Mouse (Mus musculus) ES-E14 (cell line): ENCODE results near the gene Add2. TPM values are rescaled to one million over a fixed set of nuclear protein-coding genes. Genes with fewer than 3 reads are reported as not detected.

Source experiments
- DNase-seq: peaks from one replicate; pipeline ENCODE4 v3.0.0-alpha.2; 2013; ENCODE audit warnings: low read depth, low spot score
- H3K27ac ChIP-seq: 2 replicates; pipeline ENCODE4 v1.5.1; 2012; ENCODE audit warnings: low read depth, mild to moderate bottlenecking, low read length, moderate library complexity, mixed read lengths; ENCODE audit not compliant: poor library complexity, insufficient read depth, severe bottlenecking
- H3K36me3 ChIP-seq: 2 replicates; pipeline ENCODE4 v1.6.1; 2012; ENCODE audit warnings: mild to moderate bottlenecking, low read length, moderate library complexity, mixed read lengths; ENCODE audit not compliant: control insufficient read depth, poor library complexity, insufficient read depth, severe bottlenecking
- H3K4me1 ChIP-seq, 2 experiments: fragments of 150-350 bp in 1 of 2; sonication (generic) in 1 of 2; 2 replicates each; pipeline ENCODE4 v1.6.1; 2012; ENCODE audit warnings: low read length in 2 of 2, mild to moderate bottlenecking in 1 of 2, mixed read lengths in 1 of 2; ENCODE audit not compliant: control insufficient read depth in 2 of 2, insufficient read depth in 2 of 2, poor library complexity in 1 of 2
- H3K4me3 ChIP-seq, 2 experiments: fragments of 150-350 bp in 1 of 2; sonication (generic) in 1 of 2; 2 replicates each; pipeline ENCODE4 v1.5.1; 2012; ENCODE audit warnings: low read length in 2 of 2, low read depth in 1 of 2, mild to moderate bottlenecking in 1 of 2, mixed read lengths in 1 of 2; ENCODE audit not compliant: insufficient read depth in 1 of 2, poor library complexity in 1 of 2, severe bottlenecking in 1 of 2
- H3K9ac ChIP-seq: 2 replicates; pipeline ENCODE4 v1.6.1; 2012; ENCODE audit warnings: low read depth, mild to moderate bottlenecking, low read length, mixed read lengths; ENCODE audit not compliant: poor library complexity, insufficient read depth, severe bottlenecking
- H3K9me3 ChIP-seq: fragments of 150-350 bp; sonication (generic); 2 replicates; pipeline ENCODE4 v1.6.1; 2012; ENCODE audit warnings: low read depth, mild to moderate bottlenecking, low read length; ENCODE audit not compliant: control insufficient read depth, insufficient read depth
- CHD2 ChIP-seq: IDR thresholded peaks from 2 replicates; pipeline ENCODE4 v1.6.1; 2014; ENCODE audit warnings: mild to moderate bottlenecking, low read depth, low read length, inconsistent platforms
- HCFC1 ChIP-seq: IDR thresholded peaks from 2 replicates; pipeline ENCODE4 v1.6.1; 2012; ENCODE audit warnings: low read length, inconsistent platforms, borderline replicate concordance; ENCODE audit not compliant: insufficient read depth
- MAFK ChIP-seq: IDR thresholded peaks from 2 replicates; pipeline ENCODE4 v1.6.1; 2014; ENCODE audit warnings: mild to moderate bottlenecking, low read depth, low read length, inconsistent platforms; ENCODE audit not compliant: insufficient read depth
- ZC3H11A ChIP-seq: IDR thresholded peaks from 2 replicates; pipeline ENCODE4 v1.6.1; 2012; ENCODE audit warnings: low read depth, mild to moderate bottlenecking, inconsistent platforms, low read length, borderline replicate concordance
- ZNF384 ChIP-seq: IDR thresholded peaks from 2 replicates; pipeline ENCODE4 v1.6.1; 2012; ENCODE audit warnings: low read depth, low read length, inconsistent platforms
- in situ Hi-C, 2 experiments: fragments of 600-800 bp; cut with MboI; formaldehyde crosslinking; loops; one replicate each; pipeline ENCODE4 v1.15.1; 2025; ENCODE audit warnings: low sequenced_read_pairs in 2 of 2, inconsistent platforms in 1 of 2; ENCODE audit not compliant: unreplicated experiment in 2 of 2
- total RNA-seq: library from RNA; depleted of rRNA; stranded (reverse); fragments of 300-350 nt; gene quantifications from 2 replicates; pipeline ENCODE4 v1.2.3, GENCODE M21; 2012

Add2 gene
- total RNA-seq, 1 experiment = 2.5 TPM

DNA sequence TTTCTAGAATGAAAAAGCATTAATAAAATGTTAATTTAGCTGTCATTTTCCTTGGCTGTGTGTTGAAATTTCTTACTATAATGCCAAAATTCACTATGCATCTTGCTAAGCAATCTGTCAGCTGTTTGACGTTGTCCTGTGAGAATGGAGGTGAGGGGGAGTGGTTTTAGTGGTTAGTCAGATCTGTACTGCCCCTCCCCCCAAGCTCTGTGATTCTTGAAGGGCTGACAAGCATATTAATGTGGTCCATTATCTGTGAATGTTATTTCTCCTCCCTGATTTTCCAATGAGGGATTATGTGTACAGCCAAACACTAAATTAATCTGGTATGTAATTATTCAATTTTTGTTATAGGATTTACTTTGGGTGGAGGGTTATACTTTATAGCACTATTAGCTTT is 30.0 kb downstream of the Add2 start:
- no peaks in the 10 kb centered on the region for H3K4me1 ChIP-seq
- no peak for DNase-seq
- no peaks in the 10 kb centered on the region for H3K36me3 ChIP-seq
- no peak overlapping the region for H3K9ac ChIP-seq
- in situ Hi-C loops = no loop called here
- H3K4me3 ChIP-seq = no peak overlapping the region
- no peak overlapping the region for H3K27ac ChIP-seq
- H3K9me3 ChIP-seq = no peaks in the 10 kb centered on the region
- TF ChIP-seq MAFK = no peak
- no peak for TF ChIP-seq ZNF384
- TF ChIP-seq HCFC1 = no peak
- no peak for TF ChIP-seq CHD2
- no peak for TF ChIP-seq ZC3H11A

DNA sequence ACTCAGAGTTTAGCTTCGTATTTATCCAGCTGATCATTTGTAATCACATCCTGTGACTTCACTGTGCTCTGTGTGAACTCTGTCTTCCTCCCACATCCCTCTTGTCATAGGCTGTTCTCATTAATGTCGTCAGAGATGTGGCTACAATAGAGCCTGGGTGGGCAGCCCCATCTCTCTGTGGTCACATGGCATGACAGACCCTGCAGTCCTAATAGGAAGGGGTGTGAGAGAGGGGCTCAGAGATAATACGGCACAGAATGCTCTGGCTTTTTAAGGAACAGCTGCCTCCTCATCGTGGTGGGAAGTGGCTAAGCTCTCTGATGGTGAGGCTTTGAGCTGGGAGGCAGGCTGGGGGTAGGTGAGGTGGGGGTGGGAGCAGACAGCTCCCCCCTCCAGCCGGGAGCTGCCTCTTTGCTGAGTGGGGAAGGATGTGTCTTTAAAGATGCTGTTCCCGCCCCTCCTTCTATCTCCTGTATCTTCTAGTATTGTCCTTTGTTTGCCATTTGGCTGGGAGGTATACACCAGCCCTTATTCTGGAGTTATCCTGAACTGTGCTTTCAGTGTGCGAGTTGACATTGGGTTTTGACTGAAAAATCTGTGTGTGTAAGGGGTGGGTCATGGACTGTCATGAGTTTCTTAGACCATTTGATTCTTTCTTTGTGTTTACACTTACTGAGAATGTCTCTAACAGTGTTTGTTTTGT is 30.8 kb downstream of the Add2 start:
- no peaks in the 10 kb centered on the region for H3K36me3 ChIP-seq
- H3K9ac ChIP-seq = no peak overlapping the region
- no peak overlapping the region for H3K27ac ChIP-seq
- H3K4me3 ChIP-seq = no peak overlapping the region
- H3K9me3 ChIP-seq = no peaks in the 10 kb centered on the region
- TF ChIP-seq CHD2 (no peak), ZNF384 (no peak), HCFC1 (no peak), MAFK (no peak), ZC3H11A (no peak)
- no peaks in the 10 kb centered on the region for H3K4me1 ChIP-seq
- in situ Hi-C loops = no loop called here
- no peak for DNase-seq

DNA sequence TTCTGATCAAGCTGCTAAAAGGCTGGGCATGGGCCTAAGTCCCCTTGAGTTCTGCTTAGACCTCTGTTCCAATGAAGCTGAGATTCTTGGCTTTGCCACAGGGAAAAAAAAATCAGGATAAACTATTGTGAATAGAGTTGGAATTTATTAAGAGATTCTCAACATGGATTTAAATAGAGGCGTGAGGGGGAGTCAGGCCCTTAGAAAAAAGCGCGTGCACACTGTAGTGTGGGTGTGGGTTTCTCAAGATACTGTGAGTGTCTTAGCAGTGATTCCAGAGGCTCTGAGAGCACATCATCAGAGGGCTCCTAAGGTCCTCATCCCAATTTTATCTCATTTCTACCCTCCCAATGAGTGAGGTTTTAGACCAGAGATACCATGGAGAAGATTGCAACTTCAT is 31.7 kb downstream of the Add2 start:
- Histone ChIP-seq H3K9me3 (no peaks in the 10 kb centered on the region), H3K4me1 (peaks cover 0 to 2% of the 10 kb centered on the region in 2 experiments; a peak in 1 of 4 replicates), H3K27ac (no peak overlapping the region), H3K4me3 (no peak overlapping the region), H3K36me3 (no peaks in the 10 kb centered on the region), H3K9ac (no peak overlapping the region)
- TF ChIP-seq CHD2 = no peak
- no peak for TF ChIP-seq HCFC1
- TF ChIP-seq MAFK = no peak
- no peak for TF ChIP-seq ZNF384
- no peak for TF ChIP-seq ZC3H11A
- no peak for DNase-seq
- in situ Hi-C loops = no loop called here

DNA sequence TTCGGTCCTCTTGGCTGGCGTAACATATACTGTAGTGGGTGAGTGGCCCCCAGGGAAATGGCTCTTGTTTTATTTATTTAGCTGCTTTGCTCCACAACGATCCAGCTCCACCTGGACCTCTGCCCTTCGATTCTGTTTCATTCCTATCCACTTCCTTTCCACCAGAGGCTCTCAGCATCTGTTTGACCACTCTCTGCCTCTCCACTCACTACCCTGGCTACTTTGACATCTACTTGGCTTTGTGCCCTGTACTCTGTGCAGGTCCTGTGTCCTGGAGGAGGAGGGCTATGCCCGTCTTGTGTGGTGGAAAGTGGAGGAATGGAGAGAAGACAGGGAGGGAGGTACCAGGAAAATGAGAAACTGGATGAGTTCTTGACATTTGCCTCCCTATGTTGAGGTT is 33.7 kb downstream of the Add2 start:
- Histone ChIP-seq H3K4me1 (peaks cover 0 to 2% of the 10 kb centered on the region in 2 experiments; a peak in 1 of 4 replicates), H3K27ac (no peak overlapping the region), H3K4me3 (no peak overlapping the region), H3K36me3 (no peaks in the 10 kb centered on the region), H3K9ac (no peak overlapping the region), H3K9me3 (no peaks in the 10 kb centered on the region)
- no peak for DNase-seq
- no peak for TF ChIP-seq MAFK
- in situ Hi-C loops = no loop called here

DNA sequence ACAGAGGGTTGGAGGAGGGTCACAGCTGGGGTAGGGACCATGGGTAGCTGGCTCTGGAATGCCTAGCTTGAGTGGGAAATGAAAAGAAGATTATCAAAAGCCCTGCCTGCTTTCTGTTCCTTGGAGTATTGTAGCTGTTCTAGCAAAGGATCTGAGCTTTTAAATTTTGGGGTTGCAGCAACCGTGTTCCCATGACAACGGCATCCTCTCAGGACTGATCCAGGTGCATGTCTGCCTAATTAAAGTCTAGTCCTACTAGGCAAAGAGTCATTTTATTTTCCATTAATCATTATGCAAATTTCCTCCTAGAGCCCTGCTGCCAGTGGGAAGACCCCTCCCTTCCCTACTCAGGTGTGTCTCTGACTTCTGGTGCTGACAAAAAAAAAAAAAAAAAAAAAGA is 34.2 kb downstream of the Add2 start:
- Histone ChIP-seq H3K27ac (no peak overlapping the region), H3K4me3 (no peak overlapping the region), H3K4me1 (peaks cover 0 to 2% of the 10 kb centered on the region in 2 experiments; a peak in 1 of 4 replicates), H3K9ac (no peak overlapping the region), H3K9me3 (no peaks in the 10 kb centered on the region), H3K36me3 (no peaks in the 10 kb centered on the region)
- TF ChIP-seq CHD2 (no peak), ZNF384 (no peak), ZC3H11A (no peak), MAFK (no peak), HCFC1 (no peak)
- no peak for DNase-seq
- in situ Hi-C loops = no loop called here
